ENCODE assay signal across 21 mouse cellular contexts in genomic region chr9:46033058-46033457, GRCm38 (mm10). TPM values are rescaled to one million over a fixed set of nuclear protein-coding genes. Genes with fewer than 3 reads are reported as not detected.
DNase-seq lines count a peak whose midpoint lies in the region; ATAC-seq and TF ChIP-seq lines count a peak whose summit lies in the region.
"Had no signal": no experiment of that assay in that cellular context is flagged by ENCODE, and none has a peak within 500 bp of the region (broad histone marks: within the 10 kb centered on the region; RNA-seq: fewer than 3 reads in every experiment).

No protein-coding gene starts in this region.

- H3K4me1 ChIP-seq in kidney, adult 2 months (ENCODE audit: control insufficient read depth, insufficient read depth, low read length) = peaks cover 55% of the 10 kb centered on the region
- peaks cover 42% of the 10 kb centered on the region for H3K4me1 ChIP-seq in lung, embryonic 16.5 days (replicated peaks; ENCODE audit: control insufficient read depth, insufficient read depth, low read length)
- H3K4me1 ChIP-seq in lung, adult 2 months (ENCODE audit: control insufficient read depth, insufficient read depth, low read length) = peaks cover 14% of the 10 kb centered on the region

- no peak for TF ChIP-seq CTCF in gastrocnemius, adult 2 months (IDR thresholded peaks at IDR 0.05)
- TF ChIP-seq CTCF in kidney, adult 2 months (conservative IDR thresholded peaks at IDR 0.05; ENCODE audit: insufficient read depth, insufficient read length, low read depth, low read length) = no peak
- TF ChIP-seq CTCF in lung, adult 2 months (IDR thresholded peaks at IDR 0.05; ENCODE audit: insufficient read depth, low read length) = no peak

- peak overlapping the region; percentile 63 for H3K27ac ChIP-seq in gastrocnemius, adult 2 months
- no peak overlapping the region for H3K27ac ChIP-seq in kidney, adult 2 months (ENCODE audit: insufficient read depth, low read depth, low read length)
- 0 out of 2 replicates have a peak overlapping the region, but pooled peaks have one; percentile 7 for H3K27ac ChIP-seq in lung, embryonic 16.5 days (ENCODE audit: low read length)
- H3K27ac ChIP-seq in macrophage = peak overlapping the region; percentile 51
- H3K27ac ChIP-seq: hindbrain, embryonic 15.5 days; liver, embryonic 13.5 days; midbrain, embryonic 10.5 days; neural tube, embryonic 12.5 days; stomach, embryonic 15.5 days had no signal

- H3K36me3 ChIP-seq in kidney, adult 2 months (ENCODE audit: control insufficient read depth, insufficient read depth, low read length) = no peaks in the 10 kb centered on the region
- H3K36me3 ChIP-seq in lung, embryonic 16.5 days (ENCODE audit: control insufficient read depth, insufficient read depth, low read length) = no peaks in the 10 kb centered on the region
- H3K36me3 ChIP-seq in macrophage (ENCODE audit: inconsistent target) = no peaks in the 10 kb centered on the region
- H3K36me3 ChIP-seq: hindbrain, embryonic 15.5 days; liver, embryonic 13.5 days; midbrain, embryonic 10.5 days; neural tube, embryonic 12.5 days; stomach, embryonic 15.5 days had no signal

- no peak for DNase-seq in gastrocnemius, adult 2 months
- no peak for DNase-seq in gastrocnemius, postnatal 4 days (ENCODE audit: low spot score in 2 of 2)
- peak; percentile 33 for DNase-seq in kidney, adult 2 months
- DNase-seq in kidney, postnatal 4 days = no peak
- DNase-seq in lung, adult 2 months = no peak
- DNase-seq: adrenal gland, adult 2 months; cerebellum, postnatal 25 days; gastrocnemius, postnatal 10 days; heart, postnatal 10 days; kidney, postnatal 36 days; liver, embryonic 13.5 days; thymus, adult 2 months had no signal

- ATAC-seq in lung, embryonic 16.5 days (ENCODE audit: low read depth) = no peak
- ATAC-seq in activated CD4-positive, CD25-positive, alpha-beta regulatory T cell, adult 4 months = no peak
- ATAC-seq: intestine, postnatal 0 days had no signal

- peaks cover 100% of the 10 kb centered on the region for H3K79me2 ChIP-seq in macrophage (ENCODE audit: inconsistent target)

- H3K9me3 ChIP-seq in lung, embryonic 16.5 days (ENCODE audit: control insufficient read depth, low read length) = no peaks in the 10 kb centered on the region
- H3K9me3 ChIP-seq: hindbrain, embryonic 15.5 days; liver, embryonic 13.5 days; midbrain, embryonic 10.5 days; neural tube, embryonic 12.5 days; stomach, embryonic 15.5 days had no signal

- H3K27me3 ChIP-seq in kidney, adult 2 months (replicated peaks; ENCODE audit: control insufficient read depth, insufficient read depth, low read length) = no peaks in the 10 kb centered on the region
- no peaks in the 10 kb centered on the region for H3K27me3 ChIP-seq in lung, embryonic 16.5 days (ENCODE audit: control insufficient read depth, insufficient read depth, low read depth, low read length)
- H3K27me3 ChIP-seq: CH12.LX; hindbrain, embryonic 15.5 days; liver, embryonic 13.5 days; neural tube, embryonic 12.5 days; stomach, embryonic 15.5 days had no signal

- H3K4me2 ChIP-seq in lung, embryonic 16.5 days (ENCODE audit: low read depth, low read length) = no peak overlapping the region
- H3K4me2 ChIP-seq: hindbrain, embryonic 15.5 days; liver, embryonic 13.5 days; neural tube, embryonic 12.5 days; stomach, embryonic 15.5 days had no signal

- no peak overlapping the region for H3K9ac ChIP-seq in lung, embryonic 16.5 days (ENCODE audit: low read length)
- H3K9ac ChIP-seq: hindbrain, embryonic 15.5 days; liver, embryonic 13.5 days; neural tube, embryonic 12.5 days; stomach, embryonic 15.5 days had no signal

- intact Hi-C loops in gastrocnemius, adult 2 months (cut with DNase I) = loop anchor here (5.0 kb wide), 1 partner anchor 39 kb away; no protein-coding TSS in a partner anchor

- no peak overlapping the region for H3K4me3 ChIP-seq in gastrocnemius, adult 2 months
- H3K4me3 ChIP-seq in kidney, adult 2 months (ENCODE audit: insufficient read depth, low read depth, low read length) = no peak overlapping the region
- no peak overlapping the region for H3K4me3 ChIP-seq in lung, embryonic 16.5 days (ENCODE audit: low read length)
- H3K4me3 ChIP-seq in lung, adult 2 months (replicated peaks; ENCODE audit: extremely low read depth, low read depth, low read length) = no peak overlapping the region
- no peak overlapping the region for H3K4me3 ChIP-seq in macrophage (ENCODE audit: inconsistent target)
- H3K4me3 ChIP-seq: hindbrain, embryonic 15.5 days; liver, embryonic 13.5 days; midbrain, embryonic 10.5 days; neural tube, embryonic 12.5 days; stomach, embryonic 15.5 days had no signal

- WGBS in kidney, adult 2 months = 35% methylated on average over 1 of the region's 1 CpGs
- WGBS in lung, embryonic 16.5 days = 26% methylated on average over 1 of the region's 1 CpGs
- WGBS in lung, adult 2 months = 55% methylated on average over 1 of the region's 1 CpGs
- 50% methylated on average over 1 of the region's 1 CpGs for WGBS in macrophage (ENCODE audit: missing documents)

- TF ChIP-seq POLR2A in kidney, adult 2 months (IDR thresholded peaks at IDR 0.05; ENCODE audit: low read depth, low read length) = no peak
- TF ChIP-seq POLR2A in lung, adult 2 months (IDR thresholded peaks at IDR 0.05; ENCODE audit: borderline replicate concordance, extremely low read depth, low read depth, low read length) = no peak

RNA-seq across cellular contexts. Expression of gene Sik3, which starts 20.4 kb away (rescaled TPM):
- total RNA-seq in gastrocnemius, adult 2 months (2021) = 10 to 100 TPM; 38.0 to 41.1 TPM
- 10 to 100 TPM; 62.9 to 70.1 TPM for total RNA-seq in gastrocnemius, postnatal 4 days (2021)
- 29.2 and 32.2 TPM in 2 replicates for polyA plus RNA-seq in kidney, adult 2 months (2012; rRNA removed)
- polyA plus RNA-seq in lung, embryonic 16.5 days (2015; fragmentation: Nextera tagmentation; extraction: Ambion mirVana) = 5.2 and 5.8 TPM in 2 replicates
- 16.7 and 22.2 TPM in 2 replicates for polyA plus RNA-seq in lung, adult 2 months (2012; rRNA removed)
- total RNA-seq in macrophage (2018; cell fraction: chromatin; rRNA removed) = 100 to 1,000 TPM in 1 of 26 experiments, 10 to 100 TPM in 25; 48.0 to 104 (median 68.7) TPM
- total RNA-seq in macrophage (2018; cell fraction: cytosol; rRNA removed) = 10 to 100 TPM; 28.5 to 38.5 (median 33.2) TPM
- total RNA-seq in macrophage (2018; cell fraction: nucleus; rRNA removed) = 100 to 1,000 TPM in 1 of 26 experiments, 10 to 100 TPM in 25; 34.7 to 106 (median 47.5) TPM
- 23.4 to 34.1 TPM (median 27.7 TPM) in 3 replicates for polyA plus RNA-seq in macrophage (2018)
- polyA plus RNA-seq in activated CD4-positive, CD25-positive, alpha-beta regulatory T cell, adult 4 months (2017; shearing (Covaris generic)) = 10 to 100 TPM in 1 of 2 experiments, 1 to 10 TPM in 1; 7.9 to 10.4 TPM

RNA-seq across cellular contexts. Expression of gene Pafah1b2, which starts 20.6 kb away (rescaled TPM):
- 10 to 100 TPM; 28.0 to 29.5 TPM for total RNA-seq in gastrocnemius, adult 2 months (2021)
- 100 to 1,000 TPM; 104 to 110 TPM for total RNA-seq in gastrocnemius, postnatal 4 days (2021)
- 17.6 and 21.1 TPM in 2 replicates for polyA plus RNA-seq in kidney, adult 2 months (2012; rRNA removed)
- polyA plus RNA-seq in lung, embryonic 16.5 days (2015; fragmentation: Nextera tagmentation; extraction: Ambion mirVana) = 149 and 157 TPM in 2 replicates
- 22.0 and 24.9 TPM in 2 replicates for polyA plus RNA-seq in lung, adult 2 months (2012; rRNA removed)
- 10 to 100 TPM; 18.0 to 72.1 (median 46.9) TPM for total RNA-seq in macrophage (2018; cell fraction: chromatin; rRNA removed)
- 10 to 100 TPM; 40.4 to 64.0 (median 54.2) TPM for total RNA-seq in macrophage (2018; cell fraction: cytosol; rRNA removed)
- total RNA-seq in macrophage (2018; cell fraction: nucleus; rRNA removed) = 10 to 100 TPM; 20.5 to 64.1 (median 40.6) TPM
- 39.7 to 51.8 TPM (median 44.3 TPM) in 3 replicates for polyA plus RNA-seq in macrophage (2018)
- polyA plus RNA-seq in activated CD4-positive, CD25-positive, alpha-beta regulatory T cell, adult 4 months (2017; shearing (Covaris generic)) = 10 to 100 TPM; 59.9 to 63.9 TPM
